Mouse (Mus musculus): ENCODE measurements around the gene Efcab11. TPM values are rescaled to one million over a fixed set of nuclear protein-coding genes. Genes with fewer than 3 reads are reported as not detected.

Gene Efcab11
- polyA plus RNA-seq, 1 experiment = 0.55 TPM

GRCm38 (mm10) chr12:99671866-99672191, 212.4 kb downstream of the Efcab11 start:
- DNase-seq (ENCODE audit: low read depth) = no peak

- no peak for DNase-seq (ENCODE audit: low read depth)
These were observed 212.9 kb downstream of the Efcab11 start for GRCm38 (mm10) chr12:99671162-99671865.

GRCm38 (mm10) chr12:99670762-99671152, 213.5 kb downstream of the Efcab11 start:
- no peak for DNase-seq (ENCODE audit: low read depth)

GRCm38 (mm10) chr12:99669976-99670761, 214.1 kb downstream of the Efcab11 start:
- DNase-seq (ENCODE audit: low read depth) = no peak

GRCm38 (mm10) chr12:99654991-99655880, 229.0 kb downstream of the Efcab11 start:
- DNase-seq (ENCODE audit: low read depth) = no peak

- DNase-seq (ENCODE audit: low read depth) = no peak
These were observed 231.8 kb downstream of the Efcab11 start for GRCm38 (mm10) chr12:99652459-99652858.

GRCm38 (mm10) chr12:99649732-99650131, 234.5 kb downstream of the Efcab11 start:
- DNase-seq (ENCODE audit: low read depth) = no peak

GRCm38 (mm10) chr12:99648781-99649180, 235.5 kb downstream of the Efcab11 start:
- no peak for DNase-seq (ENCODE audit: low read depth)

GRCm38 (mm10) chr12:99646556-99647354, 237.5 kb downstream of the Efcab11 start:
- no peak for DNase-seq (ENCODE audit: low read depth)

- DNase-seq (ENCODE audit: low read depth) = no peak
These were observed 238.8 kb downstream of the Efcab11 start for GRCm38 (mm10) chr12:99645418-99645817.

- no peak for DNase-seq (ENCODE audit: low read depth)
These were observed 239.3 kb downstream of the Efcab11 start for GRCm38 (mm10) chr12:99644966-99645365.

Other genes with a start within 250 kb of the Efcab11 start
- 9.8 and 10.2 TPM in 2 replicates for gene Tdp1, start 78 bp upstream of the Efcab11 start, polyA plus RNA-seq (2012; rRNA removed)
- gene Kcnk13, start 80.1 kb upstream of the Efcab11 start, polyA plus RNA-seq (2012; rRNA removed) = 0.52 and 0.85 TPM in 2 replicates
- gene Psmc1, start 225.7 kb upstream of the Efcab11 start, polyA plus RNA-seq (2012; rRNA removed) = 49.2 and 50.1 TPM in 2 replicates

All from gonadal fat pad, adult 2 months (tissue).